ENCODE assay signal across 8 mouse cellular contexts in the genomic region with DNA sequence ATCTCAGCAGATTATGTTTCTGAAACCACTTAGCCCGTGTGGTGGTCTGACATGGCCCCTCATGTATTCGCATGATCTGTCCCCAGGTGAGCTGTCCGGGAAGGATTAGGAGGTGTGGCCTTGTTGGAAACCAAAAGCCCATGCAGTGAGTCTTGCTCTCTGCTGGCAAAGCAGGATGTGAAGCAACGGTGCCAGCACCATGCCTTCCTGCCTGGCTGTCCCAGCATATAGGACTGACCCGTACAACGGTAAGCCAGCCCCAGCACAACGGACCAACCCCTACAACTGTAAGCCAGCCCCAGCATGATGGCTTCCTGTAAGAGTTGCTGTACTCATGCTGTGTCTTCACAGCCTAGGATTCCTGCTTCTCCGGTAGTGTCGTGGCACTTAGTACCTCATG. TPM values are rescaled to one million over a fixed set of nuclear protein-coding genes. Genes with fewer than 3 reads are reported as not detected.
DNase-seq lines count a peak whose midpoint lies in the region; ATAC-seq and TF ChIP-seq lines count a peak whose summit lies in the region.

No protein-coding gene starts in this region.

- WGBS in heart, postnatal 0 days: 57% methylated on average over 9 of the region's 9 CpGs
- WGBS in hindbrain, embryonic 15.5 days: 57% methylated on average over 9 of the region's 9 CpGs
- 57% methylated on average over 9 of the region's 9 CpGs for WGBS in midbrain, embryonic 14.5 days

- no peak overlapping the region for H3K27ac ChIP-seq in heart, postnatal 0 days (ENCODE audit: low read depth)
- H3K27ac ChIP-seq in hindbrain, embryonic 15.5 days (replicated peaks): no peak overlapping the region
- no peak overlapping the region for H3K27ac ChIP-seq in midbrain, embryonic 14.5 days (replicated peaks; ENCODE audit: low read depth, low read length)

- H3K4me1 ChIP-seq in heart, postnatal 0 days (ENCODE audit: control insufficient read depth, insufficient read depth): peaks cover 32% of the 10 kb centered on the region
- peaks cover 68% of the 10 kb centered on the region for H3K4me1 ChIP-seq in hindbrain, embryonic 15.5 days (replicated peaks)
- H3K4me1 ChIP-seq in midbrain, embryonic 14.5 days (ENCODE audit: control insufficient read depth, insufficient read depth, low read length): peaks cover 44% of the 10 kb centered on the region

- H3K36me3 ChIP-seq in heart, postnatal 0 days (replicated peaks; ENCODE audit: control insufficient read depth, insufficient read depth, low read length): peaks cover 46% of the 10 kb centered on the region
- peaks cover 49% of the 10 kb centered on the region for H3K36me3 ChIP-seq in hindbrain, embryonic 15.5 days
- H3K36me3 ChIP-seq in midbrain, embryonic 14.5 days (ENCODE audit: control insufficient read depth, insufficient read depth, low read length): peaks cover 51% of the 10 kb centered on the region

- intact Hi-C loops in heart, postnatal 36 days (cut with DNase I): loop anchor here (5.0 to 10.0 kb wide), 2 partner anchors 75 to 248 kb away; partner anchors contain the start of genes Coq2 and Lin54

- no peaks in the 10 kb centered on the region for H3K9me3 ChIP-seq in heart, postnatal 0 days (replicated peaks; ENCODE audit: control insufficient read depth, low read length)
- H3K9me3 ChIP-seq in hindbrain, embryonic 15.5 days: no peaks in the 10 kb centered on the region
- H3K9me3 ChIP-seq in midbrain, embryonic 14.5 days (ENCODE audit: control insufficient read depth, low read length): no peaks in the 10 kb centered on the region

- DNase-seq in heart, postnatal 0 days (ENCODE audit: low spot score): no peak
- DNase-seq in heart, postnatal 36 days: no peak
- peak; percentile 49 for DNase-seq in ZHBTc4 (ENCODE audit: low read depth, low spot score)
- DNase-seq in midbrain, embryonic 14.5 days: no peak
- DNase-seq in embryo, embryonic 11 days: no peak
- no peak for DNase-seq in gastrocnemius, postnatal 10 days
- no peak for DNase-seq in testis, postnatal 14 days (ENCODE audit: low spot score)

- H3K9ac ChIP-seq in heart, postnatal 0 days (replicated peaks; ENCODE audit: low read depth, low read length): peak overlapping the region; percentile 66; the same call in 1 of the 2 replicates
- H3K9ac ChIP-seq in hindbrain, embryonic 15.5 days: peak overlapping the region; percentile 92; the same call in 1 of the 2 replicates
- peak overlapping the region; percentile 89 for H3K9ac ChIP-seq in midbrain, embryonic 14.5 days (replicated peaks; ENCODE audit: low read length)

- no peak for TF ChIP-seq CTCF in heart, postnatal 0 days (IDR thresholded peaks at IDR 0.05; ENCODE audit: low read depth)

- H3K4me3 ChIP-seq in heart, postnatal 0 days (ENCODE audit: low read depth, low read length): peak overlapping the region; percentile 68; the same call in 1 of the 2 replicates
- H3K4me3 ChIP-seq in hindbrain, embryonic 15.5 days: peak overlapping the region; percentile 82
- peak overlapping the region; percentile 78 for H3K4me3 ChIP-seq in midbrain, embryonic 14.5 days (replicated peaks; ENCODE audit: low read depth, low read length)

- no peaks in the 10 kb centered on the region for H3K27me3 ChIP-seq in heart, postnatal 0 days (ENCODE audit: control insufficient read depth, insufficient read depth, low read length)
- H3K27me3 ChIP-seq in hindbrain, embryonic 15.5 days: no peaks in the 10 kb centered on the region
- H3K27me3 ChIP-seq in midbrain, embryonic 14.5 days (ENCODE audit: control insufficient read depth, insufficient read depth, low read length): no peaks in the 10 kb centered on the region

- ATAC-seq in heart, postnatal 0 days (ENCODE audit: insufficient read depth, low read depth): no peak
- ATAC-seq in hindbrain, embryonic 15.5 days (ENCODE audit: low FRiP score, low read depth): no peak
- no peak for ATAC-seq in midbrain, embryonic 14.5 days (ENCODE audit: low FRiP score, low TSS enrichment)

- no peak for TF ChIP-seq EP300 in heart, postnatal 0 days (IDR thresholded peaks at IDR 0.05; ENCODE audit: low read depth)

- H3K4me2 ChIP-seq in heart, postnatal 0 days (ENCODE audit: low read depth, low read length): peak overlapping the region; percentile 79
- peak overlapping the region; percentile 72 for H3K4me2 ChIP-seq in hindbrain, embryonic 15.5 days
- H3K4me2 ChIP-seq in midbrain, embryonic 14.5 days (ENCODE audit: low read length): peak overlapping the region; percentile 68

RNA-seq across cellular contexts. Expression of gene Sec31a, which starts 11.2 kb away (rescaled TPM):
- total RNA-seq in heart, postnatal 0 days (2014; rRNA removed; ENCODE audit: low replicate concordance): 246 and 258 TPM in 2 replicates
- polyA plus RNA-seq in heart, postnatal 0 days (2015; fragmentation: Nextera tagmentation; extraction: Ambion mirVana): 101 and 102 TPM in 2 replicates
- 100 to 1,000 TPM; 109 TPM for total RNA-seq in heart, postnatal 36 days (2021)
- polyA plus RNA-seq in hindbrain, embryonic 15.5 days (2015; fragmentation: Nextera tagmentation; extraction: Ambion mirVana): 86.4 and 95.4 TPM in 2 replicates
- 81.5 and 89.0 TPM in 2 replicates for polyA plus RNA-seq in midbrain, embryonic 14.5 days (2014; fragmentation: Nextera tagmentation; extraction: Ambion mirVana)
- total RNA-seq in gastrocnemius, postnatal 10 days (2021): 100 to 1,000 TPM in 1 of 2 experiments, 10 to 100 TPM in 1; 95.9 to 124 TPM
